Mouse (Mus musculus): ENCODE data around the gene Ccnd2. TPM values are rescaled to one million over a fixed set of nuclear protein-coding genes. Genes with fewer than 3 reads are reported as not detected.

Gene Ccnd2
- polyA plus RNA-seq, 1 experiment from 2014 or later: 78.2 TPM

- WGBS: 69% methylated on average over 6 of the region's 6 CpGs
- no peak overlapping the region for H3K4me3 ChIP-seq (ENCODE audit: low read depth, low read length)
Observed at GRCm38 (mm10) chr6:127162842-127163241, 10.8 kb upstream of the Ccnd2 start.

GRCm38 (mm10) chr6:127157321-127157720, 5.3 kb upstream of the Ccnd2 start:
- H3K4me1 ChIP-seq (ENCODE audit: control insufficient read depth, insufficient read depth, low read length): peaks cover 14% of the 10 kb centered on the region
- no peak overlapping the region for H3K4me3 ChIP-seq (ENCODE audit: low read depth, low read length)
- 43% methylated on average over 1 of the region's 1 CpGs for WGBS
- no peak for ATAC-seq (ENCODE audit: low read depth)
- no peaks in the 10 kb centered on the region for H3K9me3 ChIP-seq (ENCODE audit: control insufficient read depth, low read length)
- no peak overlapping the region for H3K4me2 ChIP-seq (ENCODE audit: low read depth, low read length)
- no peak overlapping the region for H3K9ac ChIP-seq (replicated peaks; ENCODE audit: low read depth, low read length)
- H3K27ac ChIP-seq (ENCODE audit: low read depth, low read length): no peak overlapping the region
- peaks cover 21% of the 10 kb centered on the region for H3K27me3 ChIP-seq (ENCODE audit: control insufficient read depth, insufficient read depth, low read length)
- H3K36me3 ChIP-seq (ENCODE audit: control insufficient read depth, insufficient read depth, low read length): no peaks in the 10 kb centered on the region

More at GRCm38 (mm10) chr6:127162842-127163241, 10.8 kb upstream of the Ccnd2 start:
- H3K9ac ChIP-seq (replicated peaks; ENCODE audit: low read depth, low read length): no peak overlapping the region
- no peak overlapping the region for H3K4me2 ChIP-seq (ENCODE audit: low read depth, low read length)
- ATAC-seq (ENCODE audit: low read depth): no peak
- no peaks in the 10 kb centered on the region for H3K9me3 ChIP-seq (ENCODE audit: control insufficient read depth, low read length)
- H3K4me1 ChIP-seq (ENCODE audit: control insufficient read depth, insufficient read depth, low read length): no peaks in the 10 kb centered on the region
- H3K36me3 ChIP-seq (ENCODE audit: control insufficient read depth, insufficient read depth, low read length): no peaks in the 10 kb centered on the region
- H3K27ac ChIP-seq (ENCODE audit: low read depth, low read length): no peak overlapping the region
- no peaks in the 10 kb centered on the region for H3K27me3 ChIP-seq (ENCODE audit: control insufficient read depth, insufficient read depth, low read length)

GRCm38 (mm10) chr6:127155468-127155867, 3.5 kb upstream of the Ccnd2 start:
- Histone ChIP-seq H3K4me1 (ENCODE audit: control insufficient read depth, insufficient read depth, low read length) (peaks cover 26% of the 10 kb centered on the region), H3K9ac (replicated peaks; ENCODE audit: low read depth, low read length) (no peak overlapping the region), H3K27me3 (ENCODE audit: control insufficient read depth, insufficient read depth, low read length) (peaks cover 28% of the 10 kb centered on the region), H3K4me2 (ENCODE audit: low read depth, low read length) (peak overlapping the region; percentile 70), H3K36me3 (ENCODE audit: control insufficient read depth, insufficient read depth, low read length) (no peaks in the 10 kb centered on the region), H3K27ac (ENCODE audit: low read depth, low read length) (no peak overlapping the region), H3K9me3 (ENCODE audit: control insufficient read depth, low read length) (no peaks in the 10 kb centered on the region), H3K4me3 (ENCODE audit: low read depth, low read length) (peak overlapping the region; percentile 25)
- no peak for ATAC-seq (ENCODE audit: low read depth)
- WGBS: under 1% methylated on average over 15 of the region's 15 CpGs

GRCm38 (mm10) chr6:127154708-127155268, 2.8 kb upstream of the Ccnd2 start:
- Histone ChIP-seq H3K27me3 (ENCODE audit: control insufficient read depth, insufficient read depth, low read length) (peaks cover 28% of the 10 kb centered on the region), H3K9me3 (ENCODE audit: control insufficient read depth, low read length) (no peaks in the 10 kb centered on the region), H3K36me3 (ENCODE audit: control insufficient read depth, insufficient read depth, low read length) (no peaks in the 10 kb centered on the region), H3K4me3 (ENCODE audit: low read depth, low read length) (peak overlapping the region; percentile 25), H3K9ac (replicated peaks; ENCODE audit: low read depth, low read length) (0 out of 2 replicates have a peak overlapping the region, but pooled peaks have one; percentile 3), H3K4me2 (ENCODE audit: low read depth, low read length) (peak overlapping the region; percentile 70), H3K27ac (ENCODE audit: low read depth, low read length) (no peak overlapping the region), H3K4me1 (ENCODE audit: control insufficient read depth, insufficient read depth, low read length) (peaks cover 33% of the 10 kb centered on the region)
- no peak for ATAC-seq (ENCODE audit: low read depth)
- WGBS: under 1% methylated on average over 33 of the region's 34 CpGs

- Histone ChIP-seq H3K27me3 (ENCODE audit: control insufficient read depth, insufficient read depth, low read length) (peaks cover 28% of the 10 kb centered on the region), H3K9me3 (ENCODE audit: control insufficient read depth, low read length) (no peaks in the 10 kb centered on the region), H3K4me3 (ENCODE audit: low read depth, low read length) (peak overlapping the region; percentile 29), H3K36me3 (ENCODE audit: control insufficient read depth, insufficient read depth, low read length) (no peaks in the 10 kb centered on the region), H3K27ac (ENCODE audit: low read depth, low read length) (no peak overlapping the region), H3K4me2 (ENCODE audit: low read depth, low read length) (peak overlapping the region; percentile 70), H3K9ac (replicated peaks; ENCODE audit: low read depth, low read length) (0 out of 2 replicates have a peak overlapping the region, but pooled peaks have one; percentile 16), H3K4me1 (ENCODE audit: control insufficient read depth, insufficient read depth, low read length) (peaks cover 39% of the 10 kb centered on the region)
- under 1% methylated on average over 30 of the region's 30 CpGs for WGBS
- ATAC-seq (ENCODE audit: low read depth): no peak
Observed at GRCm38 (mm10) chr6:127153972-127154707, 2.1 kb upstream of the Ccnd2 start.

GRCm38 (mm10) chr6:127153296-127153800, 1.4 kb upstream of the Ccnd2 start:
- no peaks in the 10 kb centered on the region for H3K9me3 ChIP-seq (ENCODE audit: control insufficient read depth, low read length)
- H3K27ac ChIP-seq (ENCODE audit: low read depth, low read length): no peak overlapping the region
- no peak overlapping the region for H3K9ac ChIP-seq (replicated peaks; ENCODE audit: low read depth, low read length)
- ATAC-seq (ENCODE audit: low read depth): no peak
- peaks cover 39% of the 10 kb centered on the region for H3K4me1 ChIP-seq (ENCODE audit: control insufficient read depth, insufficient read depth, low read length)
- peaks cover 28% of the 10 kb centered on the region for H3K27me3 ChIP-seq (ENCODE audit: control insufficient read depth, insufficient read depth, low read length)
- H3K4me2 ChIP-seq (ENCODE audit: low read depth, low read length): peak overlapping the region; percentile 70; the same call in 1 of the 2 replicates
- H3K36me3 ChIP-seq (ENCODE audit: control insufficient read depth, insufficient read depth, low read length): no peaks in the 10 kb centered on the region
- peak overlapping the region; percentile 29; the same call in 1 of the 2 replicates for H3K4me3 ChIP-seq (ENCODE audit: low read depth, low read length)
- WGBS: under 1% methylated on average over 26 of the region's 28 CpGs

- Histone ChIP-seq H3K4me1 (ENCODE audit: control insufficient read depth, insufficient read depth, low read length) (peaks cover 39% of the 10 kb centered on the region), H3K9ac (replicated peaks; ENCODE audit: low read depth, low read length) (peak overlapping the region; percentile 35), H3K36me3 (ENCODE audit: control insufficient read depth, insufficient read depth, low read length) (no peaks in the 10 kb centered on the region), H3K4me2 (ENCODE audit: low read depth, low read length) (peak overlapping the region; percentile 70), H3K4me3 (ENCODE audit: low read depth, low read length) (peak overlapping the region; percentile 29), H3K27ac (ENCODE audit: low read depth, low read length) (no peak overlapping the region), H3K27me3 (ENCODE audit: control insufficient read depth, insufficient read depth, low read length) (peaks cover 28% of the 10 kb centered on the region), H3K9me3 (ENCODE audit: control insufficient read depth, low read length) (no peaks in the 10 kb centered on the region)
- WGBS: under 1% methylated on average over 28 of the region's 29 CpGs
- peak; percentile 10; the same call in 1 of the 2 replicates for ATAC-seq (ENCODE audit: low read depth)
Observed at GRCm38 (mm10) chr6:127151565-127152105, 358 bp downstream of the Ccnd2 start.

GRCm38 (mm10) chr6:127150663-127151564, 1.1 kb downstream of the Ccnd2 start:
- H3K4me2 ChIP-seq (ENCODE audit: low read depth, low read length): peak overlapping the region; percentile 70
- no peaks in the 10 kb centered on the region for H3K9me3 ChIP-seq (ENCODE audit: control insufficient read depth, low read length)
- no peak for ATAC-seq (ENCODE audit: low read depth)
- under 1% methylated on average over 32 of the region's 34 CpGs for WGBS
- H3K27ac ChIP-seq (ENCODE audit: low read depth, low read length): no peak overlapping the region
- no peaks in the 10 kb centered on the region for H3K36me3 ChIP-seq (ENCODE audit: control insufficient read depth, insufficient read depth, low read length)
- peaks cover 39% of the 10 kb centered on the region for H3K4me1 ChIP-seq (ENCODE audit: control insufficient read depth, insufficient read depth, low read length)
- H3K27me3 ChIP-seq (ENCODE audit: control insufficient read depth, insufficient read depth, low read length): peaks cover 26% of the 10 kb centered on the region
- H3K4me3 ChIP-seq (ENCODE audit: low read depth, low read length): peak overlapping the region; percentile 38
- H3K9ac ChIP-seq (replicated peaks; ENCODE audit: low read depth, low read length): peak overlapping the region; percentile 59

All from neural tube, embryonic 14.5 days (tissue).